Mouse (Mus musculus) testis, adult 2 months (tissue): ENCODE measurements around the gene Arglu1.

Source experiments
- CTCF ChIP-seq: fragments of 200-500 bp; IDR thresholded peaks from 2 replicates; pipeline ENCODE4 v1.5.1; 2012; ENCODE audit warnings: low read depth, mild to moderate bottlenecking, inconsistent platforms, low read length, moderate library complexity; ENCODE audit not compliant: control insufficient read depth, insufficient read depth, insufficient replicate concordance
- POLR2A ChIP-seq: fragments of 200-500 bp; IDR thresholded peaks from 2 replicates; pipeline ENCODE4 v1.6.1; 2012; ENCODE audit warnings: low read depth, mild to moderate bottlenecking, inconsistent platforms, low read length, moderate library complexity; ENCODE audit not compliant: control insufficient read depth

- TF ChIP-seq CTCF (no peak), POLR2A (no peak)
These were observed 41.6 kb downstream of the Arglu1 start for GRCm38 (mm10) chr8:8648686-8649085.
